ENCODE assay signal across 18 mouse cellular contexts in genomic region chr12:106464701-106465100, GRCm38 (mm10).
DNase-seq lines count a peak whose midpoint lies in the region; ATAC-seq and TF ChIP-seq lines count a peak whose summit lies in the region.
"Had no signal": no experiment of that assay in that cellular context is flagged by ENCODE, and none has a peak within 500 bp of the region (broad histone marks: within the 10 kb centered on the region; RNA-seq: fewer than 3 reads in every experiment).

No protein-coding gene starts in this region.

- no peak overlapping the region for H3K9ac ChIP-seq in forebrain, embryonic 14.5 days (ENCODE audit: low read length)
- H3K9ac ChIP-seq in forebrain, embryonic 12.5 days, result no peak overlapping the region
- no peak overlapping the region for H3K9ac ChIP-seq in forebrain, postnatal 0 days
- H3K9ac ChIP-seq in forebrain, embryonic 16.5 days (replicated peaks; ENCODE audit: low read depth, low read length), result no peak overlapping the region
- no peak overlapping the region for H3K9ac ChIP-seq in midbrain, embryonic 15.5 days
- H3K9ac ChIP-seq: embryonic facial prominence, embryonic 12.5 days had no signal

- WGBS in forebrain, embryonic 14.5 days, result 42% methylated on average over 11 of the region's 11 CpGs
- 51% methylated on average over 11 of the region's 11 CpGs for WGBS in forebrain, embryonic 12.5 days
- 41% methylated on average over 11 of the region's 11 CpGs for WGBS in forebrain, postnatal 0 days
- 41% methylated on average over 11 of the region's 11 CpGs for WGBS in forebrain, embryonic 16.5 days
- 51% methylated on average over 11 of the region's 11 CpGs for WGBS in midbrain, embryonic 10.5 days
- 48% methylated on average over 11 of the region's 11 CpGs for WGBS in midbrain, embryonic 15.5 days

- H3K4me3 ChIP-seq in forebrain, embryonic 14.5 days (ENCODE audit: low read depth, low read length), result no peak overlapping the region
- H3K4me3 ChIP-seq in forebrain, embryonic 12.5 days (replicated peaks), result no peak overlapping the region
- H3K4me3 ChIP-seq in forebrain, postnatal 0 days (ENCODE audit: low read depth, low read length), result no peak overlapping the region
- H3K4me3 ChIP-seq in forebrain, embryonic 16.5 days (replicated peaks; ENCODE audit: low read length), result no peak overlapping the region
- H3K4me3 ChIP-seq in midbrain, embryonic 10.5 days, result no peak overlapping the region
- no peak overlapping the region for H3K4me3 ChIP-seq in midbrain, embryonic 15.5 days
- H3K4me3 ChIP-seq: embryonic facial prominence, embryonic 10.5 days; embryonic facial prominence, embryonic 12.5 days had no signal

- H3K27me3 ChIP-seq in forebrain, embryonic 14.5 days (replicated peaks; ENCODE audit: control insufficient read depth, insufficient read depth, low read length), result no peaks in the 10 kb centered on the region
- peaks cover 11% of the 10 kb centered on the region; the same call in 1 of the 2 replicates for H3K27me3 ChIP-seq in forebrain, embryonic 12.5 days
- H3K27me3 ChIP-seq in forebrain, postnatal 0 days (ENCODE audit: insufficient read depth, low read length), result no peaks in the 10 kb centered on the region
- H3K27me3 ChIP-seq in forebrain, embryonic 16.5 days (replicated peaks; ENCODE audit: control insufficient read depth, insufficient read depth, low read length), result no peaks in the 10 kb centered on the region
- H3K27me3 ChIP-seq in midbrain, embryonic 10.5 days (ENCODE audit: low read depth, poor library complexity, severe bottlenecking), result peaks cover 16% of the 10 kb centered on the region
- no peaks in the 10 kb centered on the region; the same call in 1 of the 2 replicates for H3K27me3 ChIP-seq in midbrain, embryonic 15.5 days (replicated peaks)
- H3K27me3 ChIP-seq: embryonic facial prominence, embryonic 12.5 days had no signal

- no peaks in the 10 kb centered on the region for H3K9me3 ChIP-seq in forebrain, embryonic 14.5 days (replicated peaks; ENCODE audit: control insufficient read depth, low read length)
- H3K9me3 ChIP-seq in forebrain, embryonic 12.5 days, result no peaks in the 10 kb centered on the region
- no peaks in the 10 kb centered on the region for H3K9me3 ChIP-seq in forebrain, postnatal 0 days (ENCODE audit: low read length)
- no peaks in the 10 kb centered on the region for H3K9me3 ChIP-seq in forebrain, embryonic 16.5 days (ENCODE audit: control insufficient read depth, low read length)
- no peaks in the 10 kb centered on the region for H3K9me3 ChIP-seq in midbrain, embryonic 10.5 days (replicated peaks)
- H3K9me3 ChIP-seq in midbrain, embryonic 15.5 days, result no peaks in the 10 kb centered on the region
- H3K9me3 ChIP-seq: embryonic facial prominence, embryonic 10.5 days; embryonic facial prominence, embryonic 12.5 days had no signal

- no peak overlapping the region for H3K4me2 ChIP-seq in forebrain, embryonic 14.5 days (ENCODE audit: low read length)
- H3K4me2 ChIP-seq in forebrain, embryonic 12.5 days, result no peak overlapping the region
- H3K4me2 ChIP-seq in forebrain, postnatal 0 days (ENCODE audit: low read depth), result no peak overlapping the region
- H3K4me2 ChIP-seq in forebrain, embryonic 16.5 days (ENCODE audit: low read length), result no peak overlapping the region
- H3K4me2 ChIP-seq in midbrain, embryonic 15.5 days, result no peak overlapping the region
- H3K4me2 ChIP-seq: embryonic facial prominence, embryonic 12.5 days had no signal

- DNase-seq in forebrain, embryonic 14.5 days (ENCODE audit: low spot score), result peak; percentile 42
- DNase-seq in forebrain, postnatal 0 days, result no peak
- DNase-seq in midbrain, embryonic 10.5 days (ENCODE audit: low spot score), result no peak
- peak; percentile 45 for DNase-seq in brain, embryonic 14.5 days (ENCODE audit: low read depth)
- DNase-seq: adrenal gland, adult 2 months; adrenal gland, postnatal 10 days; adrenal gland, postnatal 25 days; cerebellum, adult 11-12 months; cerebellum, adult 2 months; cerebellum, adult 9-10 months; cerebellum, postnatal 10 days; cerebellum, postnatal 25 days had no signal

- no peak for ATAC-seq in forebrain, embryonic 14.5 days
- no peak for ATAC-seq in forebrain, embryonic 12.5 days (ENCODE audit: low FRiP score)
- peak; percentile 73; the same call in 1 of the 2 replicates for ATAC-seq in forebrain, postnatal 0 days
- no peak for ATAC-seq in forebrain, embryonic 16.5 days
- no peak for ATAC-seq in midbrain, embryonic 15.5 days (replicated peaks)
- ATAC-seq in frontal cortex, adult (ENCODE audit: low TSS enrichment), result no peak

- TF ChIP-seq POLR2A in brain, embryonic 14.5 days (IDR thresholded peaks at IDR 0.05; ENCODE audit: borderline replicate concordance, extremely low read depth, insufficient read depth, insufficient read length, poor library complexity, severe bottlenecking), result no peak

- H3K36me3 ChIP-seq in forebrain, embryonic 14.5 days (ENCODE audit: control insufficient read depth, insufficient read depth, low read length), result no peaks in the 10 kb centered on the region
- H3K36me3 ChIP-seq in forebrain, embryonic 12.5 days (replicated peaks), result no peaks in the 10 kb centered on the region
- no peaks in the 10 kb centered on the region for H3K36me3 ChIP-seq in forebrain, postnatal 0 days (ENCODE audit: insufficient read depth)
- no peaks in the 10 kb centered on the region for H3K36me3 ChIP-seq in forebrain, embryonic 16.5 days (ENCODE audit: control insufficient read depth, insufficient read depth)
- H3K36me3 ChIP-seq in midbrain, embryonic 10.5 days, result no peaks in the 10 kb centered on the region
- no peaks in the 10 kb centered on the region for H3K36me3 ChIP-seq in midbrain, embryonic 15.5 days (replicated peaks)
- H3K36me3 ChIP-seq: embryonic facial prominence, embryonic 10.5 days; embryonic facial prominence, embryonic 12.5 days had no signal

- no peak overlapping the region for H3K27ac ChIP-seq in forebrain, embryonic 14.5 days (ENCODE audit: low read depth, low read length)
- no peak overlapping the region for H3K27ac ChIP-seq in forebrain, embryonic 12.5 days
- H3K27ac ChIP-seq in forebrain, postnatal 0 days (ENCODE audit: low read depth, low read length), result 0 out of 2 replicates have a peak overlapping the region, but pooled peaks have one; percentile 50
- H3K27ac ChIP-seq in forebrain, embryonic 16.5 days (ENCODE audit: low read length), result no peak overlapping the region
- H3K27ac ChIP-seq in midbrain, embryonic 10.5 days (replicated peaks), result peak overlapping the region; percentile 76
- H3K27ac ChIP-seq in midbrain, embryonic 15.5 days, result no peak overlapping the region
- H3K27ac ChIP-seq: embryonic facial prominence, embryonic 10.5 days; embryonic facial prominence, embryonic 12.5 days had no signal

- TF ChIP-seq CTCF in forebrain, postnatal 0 days (IDR thresholded peaks at IDR 0.05; ENCODE audit: low read depth), result no peak
- TF ChIP-seq CTCF in brain, embryonic 14.5 days (IDR thresholded peaks at IDR 0.05; ENCODE audit: borderline replicate concordance, extremely low read depth, insufficient read depth, insufficient read length), result no peak

- peaks cover 15% of the 10 kb centered on the region for H3K4me1 ChIP-seq in forebrain, embryonic 14.5 days (ENCODE audit: control insufficient read depth, insufficient read depth, low read length)
- H3K4me1 ChIP-seq in forebrain, embryonic 12.5 days, result peaks cover 38% of the 10 kb centered on the region
- H3K4me1 ChIP-seq in forebrain, postnatal 0 days (ENCODE audit: insufficient read depth), result no peaks in the 10 kb centered on the region
- H3K4me1 ChIP-seq in forebrain, embryonic 16.5 days (replicated peaks; ENCODE audit: control insufficient read depth, insufficient read depth, low read length), result peaks cover 13% of the 10 kb centered on the region
- peaks cover 65% of the 10 kb centered on the region for H3K4me1 ChIP-seq in midbrain, embryonic 10.5 days
- H3K4me1 ChIP-seq in midbrain, embryonic 15.5 days, result peaks cover 12% of the 10 kb centered on the region
- H3K4me1 ChIP-seq: embryonic facial prominence, embryonic 12.5 days had no signal

Comparison
In these comparisons a context has a peak if more than half of its experiments do, and no peak if none do; other contexts are left out.
1. DNase-seq: peak in forebrain, embryonic 14.5 days (single experiment) and brain, embryonic 14.5 days (single experiment); none in forebrain, postnatal 0 days (single experiment) and midbrain, embryonic 10.5 days (single experiment).
2. H3K27ac ChIP-seq: peak in forebrain, postnatal 0 days (single experiment) and midbrain, embryonic 10.5 days (single experiment); none in forebrain, embryonic 14.5 days (single experiment), forebrain, embryonic 12.5 days (single experiment), forebrain, embryonic 16.5 days (single experiment) and midbrain, embryonic 15.5 days (single experiment).